Mouse (Mus musculus): ENCODE results near the gene Mast3. TPM values are rescaled to one million over a fixed set of nuclear protein-coding genes. Genes with fewer than 3 reads are reported as not detected.

Mast3 gene
- polyA plus RNA-seq, 1 experiment, result 282 TPM

GRCm38 (mm10) chr8:70754871-70755660 is 49.8 kb downstream of the Mast3 start:
- H3K27ac ChIP-seq (ENCODE audit: insufficient read depth, low read length), result peak overlapping the region; percentile 89
- H3K4me1 ChIP-seq (ENCODE audit: control insufficient read depth, insufficient read depth, low read length), result peaks cover 8% of the 10 kb centered on the region
- peak overlapping the region; percentile 86 for H3K4me3 ChIP-seq (ENCODE audit: insufficient read depth, low read length)
- TF ChIP-seq CTCF (IDR thresholded peaks at IDR 0.05; ENCODE audit: extremely low read depth, insufficient read depth, low read length) (no peak), POLR2A (IDR thresholded peaks at IDR 0.05; ENCODE audit: extremely low read depth, insufficient read depth, low read length) (peak; percentile 33; the same call in 1 of the 2 replicates)

DNA sequence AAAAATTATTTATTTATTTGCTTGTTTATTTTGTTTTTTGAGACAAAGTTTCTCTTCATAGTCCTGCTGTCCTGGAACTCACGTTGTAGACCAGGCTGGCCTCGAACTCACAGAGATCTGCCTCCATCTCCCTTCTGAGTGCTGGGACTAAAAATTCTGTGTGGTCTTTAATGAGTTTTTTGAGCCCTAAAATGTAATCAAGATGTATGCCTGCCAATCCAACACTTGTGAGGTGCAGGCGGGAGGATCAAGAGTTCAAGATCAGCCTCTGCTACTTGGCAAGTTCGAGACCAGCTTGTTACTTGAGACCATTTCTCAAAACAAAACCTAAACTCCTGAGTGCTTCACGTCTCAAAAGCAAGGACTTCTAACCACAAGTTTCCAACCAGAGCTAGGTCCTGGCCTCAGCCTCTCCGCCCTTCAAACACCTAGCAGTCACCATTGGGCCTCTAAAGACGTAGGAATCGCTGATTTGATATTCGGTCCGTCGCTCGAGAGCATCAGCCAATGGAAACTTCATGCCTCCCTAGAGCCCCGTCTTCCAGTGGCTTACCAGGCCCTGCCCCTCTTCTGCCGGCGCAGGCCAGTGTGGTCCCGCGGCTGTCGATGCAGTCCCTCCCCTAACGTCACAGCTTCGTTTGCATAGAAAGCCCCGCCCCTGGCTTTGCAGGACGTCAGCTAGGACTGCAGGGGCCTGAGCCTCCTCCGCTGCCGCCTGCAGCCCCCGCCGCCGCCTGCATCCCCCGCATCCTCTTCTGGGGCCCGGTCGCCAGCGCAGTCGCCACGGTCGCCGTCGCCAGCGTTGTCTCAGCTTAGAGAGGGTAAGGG is 50.6 kb downstream of the Mast3 start, which contains the start of gene Rab3a:
Rab3a (plus strand) TSS at position 637 of the 828 bp plus-strand sequence.
- TF ChIP-seq POLR2A (IDR thresholded peaks at IDR 0.05; ENCODE audit: extremely low read depth, insufficient read depth, low read length) (peak; percentile 70; the same call in 1 of the 2 replicates), CTCF (IDR thresholded peaks at IDR 0.05; ENCODE audit: extremely low read depth, insufficient read depth, low read length) (no peak)
- Histone ChIP-seq H3K4me3 (ENCODE audit: insufficient read depth, low read length) (peak within 1 kb of the TSS; percentile 86), H3K4me1 (ENCODE audit: control insufficient read depth, insufficient read depth, low read length) (peaks cover 6% of the 10 kb centered on the region), H3K27ac (ENCODE audit: insufficient read depth, low read length) (peak within 1 kb of the TSS; percentile 96)

- 0 out of 2 replicates have a peak, but pooled peaks have one; percentile 49 for TF ChIP-seq POLR2A (IDR thresholded peaks at IDR 0.05; ENCODE audit: extremely low read depth, insufficient read depth, low read length)
- TF ChIP-seq CTCF (IDR thresholded peaks at IDR 0.05; ENCODE audit: extremely low read depth, insufficient read depth, low read length), result no peak
- peaks cover 4% of the 10 kb centered on the region; the same call in 1 of the 2 replicates for H3K4me1 ChIP-seq (ENCODE audit: control insufficient read depth, insufficient read depth, low read length)
- H3K27ac ChIP-seq (ENCODE audit: insufficient read depth, low read length), result peak overlapping the region; percentile 96
- no peak overlapping the region for H3K4me3 ChIP-seq (ENCODE audit: insufficient read depth, low read length)
Measured at GRCm38 (mm10) chr8:70753151-70753550, 51.7 kb downstream of the Mast3 start.

GRCm38 (mm10) chr8:70752000-70752764 is 52.7 kb downstream of the Mast3 start:
- no peak overlapping the region for H3K4me3 ChIP-seq (ENCODE audit: insufficient read depth, low read length)
- peaks cover 4% of the 10 kb centered on the region; the same call in 1 of the 2 replicates for H3K4me1 ChIP-seq (ENCODE audit: control insufficient read depth, insufficient read depth, low read length)
- TF ChIP-seq POLR2A (IDR thresholded peaks at IDR 0.05; ENCODE audit: extremely low read depth, insufficient read depth, low read length) (no peak), CTCF (IDR thresholded peaks at IDR 0.05; ENCODE audit: extremely low read depth, insufficient read depth, low read length) (peak; percentile 65)
- H3K27ac ChIP-seq (ENCODE audit: insufficient read depth, low read length), result peak overlapping the region; percentile 96; the same call in 1 of the 2 replicates

- no peak for TF ChIP-seq POLR2A (IDR thresholded peaks at IDR 0.05; ENCODE audit: extremely low read depth, insufficient read depth, low read length)
- Histone ChIP-seq H3K4me3 (ENCODE audit: insufficient read depth, low read length) (no peak overlapping the region), H3K27ac (ENCODE audit: insufficient read depth, low read length) (no peak overlapping the region), H3K4me1 (ENCODE audit: control insufficient read depth, insufficient read depth, low read length) (peaks cover 4% of the 10 kb centered on the region; the same call in 1 of the 2 replicates)
Measured at GRCm38 (mm10) chr8:70750128-70750680, 54.6 kb downstream of the Mast3 start.

GRCm38 (mm10) chr8:70749097-70749674 is 55.7 kb downstream of the Mast3 start:
- Histone ChIP-seq H3K4me1 (ENCODE audit: control insufficient read depth, insufficient read depth, low read length) (peaks cover 4% of the 10 kb centered on the region; the same call in 1 of the 2 replicates), H3K4me3 (ENCODE audit: insufficient read depth, low read length) (no peak overlapping the region), H3K27ac (ENCODE audit: insufficient read depth, low read length) (no peak overlapping the region)
- no peak for TF ChIP-seq POLR2A (IDR thresholded peaks at IDR 0.05; ENCODE audit: extremely low read depth, insufficient read depth, low read length)
- no peak for TF ChIP-seq CTCF (IDR thresholded peaks at IDR 0.05; ENCODE audit: extremely low read depth, insufficient read depth, low read length)

- TF ChIP-seq CTCF (IDR thresholded peaks at IDR 0.05; ENCODE audit: extremely low read depth, insufficient read depth, low read length), result no peak
- no peak for TF ChIP-seq POLR2A (IDR thresholded peaks at IDR 0.05; ENCODE audit: extremely low read depth, insufficient read depth, low read length)
- Histone ChIP-seq H3K27ac (ENCODE audit: insufficient read depth, low read length) (no peak overlapping the region), H3K4me3 (ENCODE audit: insufficient read depth, low read length) (no peak overlapping the region), H3K4me1 (ENCODE audit: control insufficient read depth, insufficient read depth, low read length) (peaks cover 5% of the 10 kb centered on the region)
Measured at GRCm38 (mm10) chr8:70748246-70749096, 56.4 kb downstream of the Mast3 start.

Data from cortical plate, adult 2 months (tissue).